Mouse (Mus musculus): ENCODE results near the gene Ddx43. TPM values are rescaled to one million over a fixed set of nuclear protein-coding genes. Genes with fewer than 3 reads are reported as not detected.

Gene Ddx43
- polyA plus RNA-seq, 1 experiment from 2014 or later, result 0.03 TPM

- no peaks in the 10 kb centered on the region for H3K27me3 ChIP-seq
- ATAC-seq (no peak), DNase-seq (ENCODE audit: low read depth, low spot score) (no peak)
- ChIA-PET POLR2A (no interaction called here), CTCF (interaction anchor here (2.1 kb wide), 1 partner anchor 15 kb away, joined by 5 read pairs; no protein-coding TSS in a partner anchor)
- TF ChIP-seq CTCF (IDR thresholded peaks at IDR 0.05), result no peak
- in situ Hi-C loops (cut with MboI; ENCODE audit: low pct_unique_long_range_greater_than_20kb), result loop anchor here (25.0 kb wide), 1 partner anchor 164 kb away; no protein-coding TSS in a partner anchor
Observed at GRCm38 (mm10) chr9:78372827-78373504, 22.6 kb upstream of the Ddx43 start.

GRCm38 (mm10) chr9:78374397-78374796 lies 21.2 kb upstream of the Ddx43 start:
- ChIA-PET CTCF (interaction anchor here (2.1 kb wide), 1 partner anchor 17 kb away, joined by 5 read pairs; no protein-coding TSS in a partner anchor), POLR2A (no interaction called here)

GRCm38 (mm10) chr9:78374885-78375389 lies 20.6 kb upstream of the Ddx43 start:
- ATAC-seq (no peak), DNase-seq (ENCODE audit: low read depth, low spot score) (no peak)
- no peaks in the 10 kb centered on the region for H3K27me3 ChIP-seq
- TF ChIP-seq CTCF (IDR thresholded peaks at IDR 0.05), result no peak
- ChIA-PET POLR2A (interaction anchor here (0.9 kb wide), 1 partner anchor 17 kb away, joined by 3 read pairs; no protein-coding TSS in a partner anchor), CTCF (no interaction called here)
- in situ Hi-C loops (cut with MboI; ENCODE audit: low pct_unique_long_range_greater_than_20kb), result loop anchor here (25.0 kb wide), 1 partner anchor 162 kb away; no protein-coding TSS in a partner anchor

More at GRCm38 (mm10) chr9:78374397-78374796, 21.2 kb upstream of the Ddx43 start:
- TF ChIP-seq CTCF (IDR thresholded peaks at IDR 0.05), result no peak
- DNase-seq (ENCODE audit: low read depth, low spot score) (no peak), ATAC-seq (no peak)
- no peaks in the 10 kb centered on the region for H3K27me3 ChIP-seq
- in situ Hi-C loops (cut with MboI; ENCODE audit: low pct_unique_long_range_greater_than_20kb), result loop anchor here (25.0 kb wide), 1 partner anchor 163 kb away; no protein-coding TSS in a partner anchor

GRCm38 (mm10) chr9:78375486-78375885 lies 20.1 kb upstream of the Ddx43 start:
- DNase-seq (ENCODE audit: low read depth, low spot score) (no peak), ATAC-seq (no peak)
- H3K27me3 ChIP-seq, result no peaks in the 10 kb centered on the region
- in situ Hi-C loops (cut with MboI; ENCODE audit: low pct_unique_long_range_greater_than_20kb), result no loop called here
- no peak for TF ChIP-seq CTCF (IDR thresholded peaks at IDR 0.05)
- ChIA-PET CTCF (no interaction called here), POLR2A (interaction anchor here (0.9 kb wide), 1 partner anchor 18 kb away, joined by 3 read pairs; no protein-coding TSS in a partner anchor)

GRCm38 (mm10) chr9:78377546-78377945 lies 18.0 kb upstream of the Ddx43 start:
- H3K27me3 ChIP-seq, result no peaks in the 10 kb centered on the region
- CTCF ChIA-PET, result interaction anchor here (1.5 kb wide), 1 partner anchor 20 kb away, joined by 4 read pairs; no protein-coding TSS in a partner anchor
- TF ChIP-seq CTCF (IDR thresholded peaks at IDR 0.05), result no peak
- ATAC-seq, result no peak
- in situ Hi-C loops (cut with MboI; ENCODE audit: low pct_unique_long_range_greater_than_20kb), result no loop called here
- POLR2A ChIA-PET, result no interaction called here
- no peak for DNase-seq (ENCODE audit: low read depth, low spot score)

GRCm38 (mm10) chr9:78378113-78378785 lies 17.3 kb upstream of the Ddx43 start, which contains the start of gene Ooep:
Ooep (minus strand) TSS chr9:78378725.
- in situ Hi-C loops (cut with MboI; ENCODE audit: low pct_unique_long_range_greater_than_20kb), result no loop called here
- ChIA-PET POLR2A (no interaction called here), CTCF (interaction anchor here (1.5 kb wide), 1 partner anchor 21 kb away, joined by 4 read pairs; no protein-coding TSS in a partner anchor)
- no peak for TF ChIP-seq CTCF (IDR thresholded peaks at IDR 0.05)
- no peaks in the 10 kb centered on the region for H3K27me3 ChIP-seq
- DNase-seq (ENCODE audit: low read depth, low spot score) (no peak), ATAC-seq (no peak)

GRCm38 (mm10) chr9:78385893-78386292 lies 9.7 kb upstream of the Ddx43 start:
- TF ChIP-seq CTCF (IDR thresholded peaks at IDR 0.05), result peak; percentile 72
- ChIA-PET CTCF (interaction anchor here (0.6 to 1.8 kb wide), 4 partner anchors 23 to 1441 kb away, joined by 3 to 6 read pairs (median 3); no protein-coding TSS in a partner anchor), POLR2A (interaction anchor here (1.1 kb wide), 1 partner anchor 15 kb away, joined by 4 read pairs; no protein-coding TSS in a partner anchor)
- in situ Hi-C loops (cut with MboI; ENCODE audit: low pct_unique_long_range_greater_than_20kb), result loop anchor here (10.0 kb wide), 1 partner anchor 61 kb away; the partner anchor contains the start of gene Omt2b
- DNase-seq (ENCODE audit: low read depth, low spot score) (no peak), ATAC-seq (no peak)
- H3K27me3 ChIP-seq, result no peaks in the 10 kb centered on the region

- ChIA-PET CTCF (interaction anchor here (0.6 to 1.3 kb wide), 3 partner anchors 20 to 165 kb away, joined by 3 read pairs; no protein-coding TSS in a partner anchor), POLR2A (no interaction called here)
- no peak for TF ChIP-seq CTCF (IDR thresholded peaks at IDR 0.05)
- DNase-seq (ENCODE audit: low read depth, low spot score), result no peak
- ATAC-seq, result no peak
- in situ Hi-C loops (cut with MboI; ENCODE audit: low pct_unique_long_range_greater_than_20kb), result loop anchor here (10.0 kb wide), 1 partner anchor 62 kb away; the partner anchor contains the start of gene Omt2b
- H3K27me3 ChIP-seq, result peaks cover 6% of the 10 kb centered on the region
Observed at GRCm38 (mm10) chr9:78386947-78387346, 8.6 kb upstream of the Ddx43 start.

GRCm38 (mm10) chr9:78389981-78390380 lies 5.6 kb upstream of the Ddx43 start:
- in situ Hi-C loops (cut with MboI; ENCODE audit: low pct_unique_long_range_greater_than_20kb), result loop anchor here (10.0 kb wide), 1 partner anchor 65 kb away; the partner anchor contains the start of gene Omt2b
- ChIA-PET CTCF (interaction anchor here (1.1 kb wide), 1 partner anchor 50 kb away, joined by 3 read pairs; no protein-coding TSS in a partner anchor), POLR2A (no interaction called here)
- peaks cover 17% of the 10 kb centered on the region for H3K27me3 ChIP-seq
- ATAC-seq (no peak), DNase-seq (ENCODE audit: low read depth, low spot score) (no peak)
- TF ChIP-seq CTCF (IDR thresholded peaks at IDR 0.05), result no peak

GRCm38 (mm10) chr9:78393741-78394140 lies 1.8 kb upstream of the Ddx43 start:
- in situ Hi-C loops (cut with MboI; ENCODE audit: low pct_unique_long_range_greater_than_20kb), result no loop called here
- peaks cover 31% of the 10 kb centered on the region for H3K27me3 ChIP-seq
- CTCF ChIA-PET, result no interaction called here
- ATAC-seq (no peak), DNase-seq (ENCODE audit: low read depth, low spot score) (no peak)
- POLR2A ChIA-PET, result no interaction called here
- no peak for TF ChIP-seq CTCF (IDR thresholded peaks at IDR 0.05)

Data from Patski (cell line).